ENCODE assay signal across 11 mouse cellular contexts in the genomic region with DNA sequence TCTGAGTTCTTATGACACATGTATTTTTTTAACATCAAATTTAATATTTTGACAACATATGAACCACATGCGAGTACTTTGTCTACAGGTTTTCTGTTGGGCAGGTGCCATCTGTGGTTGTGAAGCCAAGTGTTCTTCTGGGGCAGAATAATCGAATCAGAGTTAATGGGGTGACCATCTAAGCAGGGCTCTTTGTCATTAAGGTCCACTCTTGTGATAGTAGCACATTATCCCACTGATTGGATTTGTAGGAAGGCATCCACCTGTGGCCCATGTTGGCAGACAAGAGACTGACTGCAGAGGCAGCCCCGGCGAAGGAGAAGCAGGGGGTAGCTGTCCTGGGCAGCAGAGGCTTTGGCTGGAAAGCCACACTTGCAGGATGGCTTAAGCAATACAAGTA.
A peak's percentile ranks its signal among the peaks of the same experiment; 100 is the strongest.
DNase-seq lines count a peak whose midpoint lies in the region; ATAC-seq and TF ChIP-seq lines count a peak whose summit lies in the region.
"Had no signal": no experiment of that assay in that cellular context is flagged by ENCODE, and none has a peak within 500 bp of the region (broad histone marks: within the 10 kb centered on the region; RNA-seq: fewer than 3 reads in every experiment).

No protein-coding gene starts in this region.

- WGBS in midbrain, embryonic 14.5 days = 66% methylated on average over 4 of the region's 4 CpGs

- H3K4me3 ChIP-seq in layer of hippocampus, adult 2 months = no peak overlapping the region; the same call in 1 of the 2 replicates
- no peak overlapping the region for H3K4me3 ChIP-seq in midbrain, embryonic 14.5 days (replicated peaks; ENCODE audit: low read depth, low read length)
- H3K4me3 ChIP-seq: myocyte had no signal

- H3K9ac ChIP-seq in midbrain, embryonic 14.5 days (replicated peaks; ENCODE audit: low read length) = no peak overlapping the region

- no peak for DNase-seq in layer of hippocampus, adult 2 months (ENCODE audit: low spot score in 2 of 2)
- DNase-seq in layer of hippocampus, adult 11-12 months (ENCODE audit: low spot score) = no peak
- peak; percentile 49 for DNase-seq in cerebellum, adult 11 months
- DNase-seq in cerebellum, postnatal 14 days = peak; percentile 80
- DNase-seq in midbrain, embryonic 14.5 days = no peak
- DNase-seq in thymus, postnatal 36 days = no peak
- no peak for DNase-seq in testis, postnatal 10 days (ENCODE audit: low spot score)
- no peak for DNase-seq in lung, postnatal 14 days
- DNase-seq: gastrocnemius, postnatal 36 days; kidney, postnatal 10 days had no signal

- H3K4me2 ChIP-seq in midbrain, embryonic 14.5 days (ENCODE audit: low read length) = no peak overlapping the region

- H3K9me3 ChIP-seq in midbrain, embryonic 14.5 days (ENCODE audit: control insufficient read depth, low read length) = no peaks in the 10 kb centered on the region

- peak overlapping the region; percentile 95 for H3K27ac ChIP-seq in layer of hippocampus, adult 2 months
- H3K27ac ChIP-seq in midbrain, embryonic 14.5 days (replicated peaks; ENCODE audit: low read depth, low read length) = 0 out of 2 replicates have a peak overlapping the region, but pooled peaks have one; percentile 5

- no peaks in the 10 kb centered on the region for H3K4me1 ChIP-seq in midbrain, embryonic 14.5 days (ENCODE audit: control insufficient read depth, insufficient read depth, low read length)

- ATAC-seq in midbrain, embryonic 14.5 days (ENCODE audit: low FRiP score, low TSS enrichment) = no peak

- no peak for TF ChIP-seq CTCF in layer of hippocampus, adult 2 months (conservative IDR thresholded peaks at IDR 0.05)

- H3K27me3 ChIP-seq in midbrain, embryonic 14.5 days (ENCODE audit: control insufficient read depth, insufficient read depth, low read length) = no peaks in the 10 kb centered on the region

- H3K36me3 ChIP-seq in midbrain, embryonic 14.5 days (ENCODE audit: control insufficient read depth, insufficient read depth, low read length) = no peaks in the 10 kb centered on the region

Comparison
In these comparisons a context has a peak if more than half of its experiments do, and no peak if none do; other contexts are left out.
1. DNase-seq: peak in cerebellum, adult 11 months (single experiment) and cerebellum, postnatal 14 days (2 of 2); none in layer of hippocampus, adult 2 months (0 of 2), layer of hippocampus, adult 11-12 months (single experiment), midbrain, embryonic 14.5 days (single experiment), thymus, postnatal 36 days (0 of 2), testis, postnatal 10 days (single experiment) and lung, postnatal 14 days (single experiment).